Mouse (Mus musculus): ENCODE results near the gene Itga1. TPM values are rescaled to one million over a fixed set of nuclear protein-coding genes. Genes with fewer than 3 reads are reported as not detected.
A peak's percentile ranks its signal among the peaks of the same experiment; 100 is the strongest.

The Itga1 gene
- total RNA-seq, 2 experiments from 2014 or later, result 4.2 to 4.4 TPM

DNA sequence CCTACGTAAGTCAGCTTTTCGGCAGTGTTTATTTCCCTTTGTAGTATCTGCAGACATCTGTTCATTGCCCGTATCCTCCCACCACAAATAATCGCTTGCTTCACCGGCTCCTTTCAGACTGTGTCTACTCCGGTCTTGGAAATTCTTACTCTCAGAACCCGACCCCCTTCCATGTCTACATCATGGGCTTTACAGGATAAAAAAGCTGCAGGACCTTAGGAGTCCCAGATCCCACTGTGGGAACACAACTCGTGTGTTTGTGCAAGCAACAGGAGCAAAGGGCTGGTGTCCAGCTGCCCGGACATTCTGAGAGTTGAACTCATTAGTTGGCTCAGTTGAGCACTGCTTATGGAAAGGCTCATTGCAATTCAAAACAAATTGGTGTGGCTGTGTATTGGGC is 47.0 kb downstream of the Itga1 start:
- DNase-seq (ENCODE audit: low spot score in 2 of 2), result no peak

DNA sequence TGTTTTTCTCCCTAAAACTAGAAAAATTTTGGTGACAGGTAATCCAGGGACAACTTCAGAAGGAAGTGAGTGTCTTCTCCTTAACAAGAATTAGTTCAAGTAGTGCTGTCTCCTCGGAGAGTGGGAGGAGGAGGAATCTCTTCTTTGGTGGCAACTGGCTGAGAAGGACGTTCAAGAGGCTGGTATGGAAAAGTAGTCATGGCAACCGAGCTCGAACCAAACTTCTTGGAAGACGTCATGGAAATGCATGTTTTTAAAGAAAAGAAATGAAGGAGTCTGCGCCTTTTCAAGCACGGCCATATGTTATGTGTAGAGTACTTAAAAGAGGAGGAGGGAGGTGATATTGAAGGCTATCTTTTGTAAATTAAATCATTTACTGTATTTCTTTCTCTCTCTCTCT is 49.2 kb downstream of the Itga1 start:
- peak in 1 of 2 experiments; percentile 34 for DNase-seq (ENCODE audit: low spot score in 2 of 2)

DNA sequence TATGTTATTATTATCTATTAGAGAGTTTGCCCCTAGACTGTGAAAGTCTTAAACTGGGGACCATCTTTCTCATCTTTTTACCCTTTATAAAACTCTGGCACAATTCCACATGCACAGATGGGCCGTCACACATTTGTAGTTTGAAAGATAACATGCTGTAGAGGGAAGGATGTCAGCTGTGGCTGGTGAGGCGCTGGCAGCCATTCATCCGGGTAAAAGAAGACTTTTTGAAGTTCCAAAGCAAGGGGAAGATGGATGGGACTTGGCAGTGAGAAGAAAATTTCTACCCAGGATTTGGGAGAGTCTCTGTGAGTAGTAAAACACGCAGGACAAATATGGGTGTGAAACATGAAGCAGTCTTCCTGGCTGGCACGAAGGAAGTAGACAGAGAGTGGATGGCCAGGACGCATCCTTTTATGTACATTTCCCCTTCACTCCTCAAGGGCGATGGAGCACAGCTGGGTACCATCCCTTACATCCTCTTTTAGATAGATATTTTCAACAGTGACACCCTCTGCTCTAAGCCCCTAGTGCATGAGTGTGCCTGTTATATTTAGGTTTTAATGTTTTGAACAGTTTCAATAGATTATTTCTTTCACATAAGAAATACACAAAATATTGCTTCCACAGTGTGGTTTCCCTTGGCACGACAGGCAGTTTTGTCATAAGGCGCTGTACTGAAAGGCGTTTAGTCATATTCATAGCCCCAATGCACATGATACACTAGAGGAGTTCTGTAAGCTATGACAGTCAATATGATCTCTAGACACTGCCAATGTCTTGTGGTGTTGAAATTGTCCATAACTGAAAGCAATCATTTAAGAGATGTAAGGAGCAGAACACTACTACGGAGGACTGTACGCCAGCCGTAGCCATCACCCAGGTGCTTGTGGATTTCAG is 50.9 kb downstream of the Itga1 start:
- DNase-seq (ENCODE audit: low spot score in 2 of 2), result peak in 1 of 2 experiments; percentile 3

DNA sequence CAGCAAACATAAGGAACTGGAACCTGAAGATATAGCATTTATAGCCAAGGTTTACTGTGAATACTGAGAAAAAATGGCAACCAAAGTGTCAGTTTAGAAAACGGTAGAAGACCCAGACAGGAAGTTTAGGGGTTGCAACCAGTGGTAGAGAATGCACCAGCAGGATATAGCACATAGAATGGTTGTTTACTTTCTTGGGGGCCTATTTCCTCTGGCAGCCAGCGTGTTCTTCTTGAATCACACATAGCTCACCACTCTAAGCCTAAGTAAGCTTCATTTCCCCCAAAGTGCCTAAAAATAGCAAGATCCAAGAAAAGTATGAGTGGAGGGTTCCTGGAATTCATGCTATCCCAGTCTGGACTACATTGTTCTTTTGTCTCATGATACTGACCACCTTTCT is 59.1 kb downstream of the Itga1 start:
- DNase-seq (ENCODE audit: low spot score in 2 of 2), result no peak

GRCm38 (mm10) chr13:115037304-115037703 is 64.5 kb downstream of the Itga1 start:
- DNase-seq (ENCODE audit: low spot score in 2 of 2), result no peak

DNA sequence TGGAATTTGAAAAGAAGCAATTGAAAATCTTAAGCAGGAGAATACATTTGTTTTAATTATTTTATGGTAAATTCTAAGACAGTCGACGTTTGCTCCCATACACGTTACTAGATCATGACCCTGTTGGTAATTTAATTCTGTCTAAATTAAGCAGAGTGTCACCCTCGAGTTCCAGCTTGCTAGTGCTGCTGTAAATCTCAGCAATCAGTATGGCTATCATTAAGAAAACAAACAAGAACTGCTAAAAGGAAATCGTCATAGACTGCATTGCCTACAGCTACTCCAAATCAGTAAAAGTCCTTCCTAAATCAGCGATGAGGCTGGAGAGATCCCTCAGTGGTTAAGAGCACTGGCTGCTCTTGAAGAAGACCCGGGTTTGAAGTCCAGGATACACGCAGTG is 66.4 kb downstream of the Itga1 start:
- no peak for DNase-seq (ENCODE audit: low spot score in 2 of 2)

- no peak for DNase-seq (ENCODE audit: low spot score in 2 of 2)
These were observed 68.6 kb downstream of the Itga1 start for GRCm38 (mm10) chr13:115033135-115033534.

DNA sequence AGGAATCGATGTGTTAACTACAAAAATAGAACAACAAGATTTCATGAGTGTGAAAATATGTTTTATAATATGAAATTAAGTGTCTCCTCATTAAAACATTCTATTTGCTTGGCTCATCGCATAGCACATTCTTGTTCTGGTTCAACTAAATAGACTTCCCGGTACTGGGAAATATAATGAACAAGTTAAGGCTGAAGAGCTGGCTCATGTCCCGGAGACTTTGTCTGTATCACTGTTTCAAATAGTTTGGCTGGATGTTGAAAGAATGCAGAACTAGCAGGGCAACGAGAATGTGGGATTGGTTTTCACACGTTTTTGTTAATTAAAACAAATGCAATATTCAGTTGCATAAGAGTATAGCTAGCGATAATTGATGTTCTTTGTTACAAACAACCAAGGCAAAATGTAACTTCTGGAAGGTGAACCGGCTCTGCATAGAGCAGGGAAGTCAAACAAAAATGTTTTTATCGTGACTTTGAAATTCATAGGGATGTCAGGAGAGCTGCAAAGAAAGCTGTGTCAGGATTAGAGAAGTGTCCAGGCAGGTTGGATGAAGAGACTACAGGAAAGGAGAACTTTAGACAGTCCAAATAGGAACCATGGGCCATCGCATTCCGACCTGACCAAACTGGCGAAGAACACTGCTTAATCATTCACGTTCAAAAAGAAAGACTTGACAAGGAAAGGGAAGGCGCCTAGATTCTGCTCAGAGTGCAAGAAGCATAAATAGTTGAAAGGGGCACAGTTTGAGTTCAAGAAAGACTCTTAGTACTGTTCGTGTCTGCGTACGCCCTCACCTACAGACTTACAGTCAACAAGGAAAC is 70.4 kb downstream of the Itga1 start:
- peak in 1 of 2 experiments; percentile 41 for DNase-seq (ENCODE audit: low spot score in 2 of 2)

GRCm38 (mm10) chr13:115025394-115025793 is 76.4 kb downstream of the Itga1 start:
- DNase-seq (ENCODE audit: low spot score in 2 of 2), result no peak

GRCm38 (mm10) chr13:115022117-115022787 is 79.5 kb downstream of the Itga1 start:
- DNase-seq (ENCODE audit: low spot score in 2 of 2), result no peak

DNA sequence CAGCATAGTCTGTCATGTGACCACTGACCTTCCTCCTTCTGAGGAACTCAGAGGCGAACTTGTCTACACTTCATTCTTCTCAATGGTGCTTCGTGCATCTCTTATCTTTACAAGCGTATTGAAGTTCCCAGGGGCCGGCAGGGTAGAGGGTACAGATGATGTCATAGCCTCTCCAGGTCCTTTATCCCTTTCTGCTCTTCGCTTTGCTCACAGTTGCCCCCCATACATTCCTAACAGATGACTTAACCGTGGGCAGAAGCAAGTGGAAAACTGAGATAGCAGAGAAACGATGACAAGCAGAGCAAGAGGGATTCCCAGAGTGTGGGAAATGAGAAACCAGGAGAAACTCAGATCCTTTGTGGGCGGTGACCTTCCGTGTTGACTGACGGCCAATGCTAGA is 80.4 kb downstream of the Itga1 start:
- DNase-seq (ENCODE audit: low spot score in 2 of 2), result no peak

- DNase-seq (ENCODE audit: low spot score in 2 of 2), result no peak
These were observed 81.0 kb downstream of the Itga1 start for GRCm38 (mm10) chr13:115020727-115021126.

- DNase-seq (ENCODE audit: low spot score in 2 of 2), result no peak
These were observed 84.2 kb downstream of the Itga1 start for GRCm38 (mm10) chr13:115017545-115017944.

- no peak for DNase-seq (ENCODE audit: low spot score in 2 of 2)
These were observed 90.2 kb downstream of the Itga1 start for GRCm38 (mm10) chr13:115011547-115011946.

- no peak for DNase-seq (ENCODE audit: low spot score in 2 of 2)
These were observed 95.4 kb downstream of the Itga1 start for GRCm38 (mm10) chr13:115006213-115006835.

DNA sequence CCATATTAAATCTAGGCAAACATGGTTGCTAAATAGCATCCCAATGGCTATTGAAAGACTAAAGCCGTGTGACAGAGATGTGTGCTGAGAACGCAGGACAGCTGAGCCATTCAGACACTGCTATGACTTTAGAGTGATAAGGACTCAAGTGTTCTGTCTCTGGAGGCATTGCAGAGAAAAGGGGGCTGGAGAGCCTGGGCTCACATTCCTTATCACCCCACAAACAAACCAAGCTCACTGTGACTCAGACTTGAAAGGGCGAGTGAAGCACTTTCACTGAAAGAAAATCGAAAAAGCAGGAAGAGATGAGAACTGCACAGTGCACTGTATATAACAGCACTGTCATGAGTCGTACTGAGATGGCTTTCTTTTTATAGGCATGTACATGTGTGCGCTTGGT is 96.4 kb downstream of the Itga1 start:
- DNase-seq (ENCODE audit: low spot score in 2 of 2), result no peak

GRCm38 (mm10) chr13:115003444-115004053 is 98.2 kb downstream of the Itga1 start:
- no peak for DNase-seq (ENCODE audit: low spot score in 2 of 2)

DNA sequence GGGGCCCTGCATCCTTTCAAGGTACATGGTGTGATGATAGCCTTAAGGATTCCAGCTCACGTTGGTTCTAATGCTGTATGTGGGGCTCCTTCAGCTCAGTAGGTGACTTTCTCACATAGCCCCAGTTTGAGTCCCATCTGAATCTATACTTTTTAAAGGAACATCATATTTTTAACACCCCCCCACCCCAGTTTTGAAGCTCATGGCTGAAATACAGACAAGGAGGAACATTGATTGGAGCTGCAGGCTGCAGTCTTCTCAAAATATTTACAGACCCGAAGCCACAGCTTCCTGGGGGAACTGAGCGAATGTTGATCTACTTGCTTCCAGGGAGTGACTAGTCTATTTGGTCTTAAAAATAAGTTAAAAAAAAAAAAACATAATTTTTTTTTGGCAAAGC is 98.9 kb downstream of the Itga1 start:
- DNase-seq (ENCODE audit: low spot score in 2 of 2), result no peak

- DNase-seq (ENCODE audit: low spot score in 2 of 2), result no peak
These were observed 99.6 kb downstream of the Itga1 start for GRCm38 (mm10) chr13:115002155-115002554.

DNA sequence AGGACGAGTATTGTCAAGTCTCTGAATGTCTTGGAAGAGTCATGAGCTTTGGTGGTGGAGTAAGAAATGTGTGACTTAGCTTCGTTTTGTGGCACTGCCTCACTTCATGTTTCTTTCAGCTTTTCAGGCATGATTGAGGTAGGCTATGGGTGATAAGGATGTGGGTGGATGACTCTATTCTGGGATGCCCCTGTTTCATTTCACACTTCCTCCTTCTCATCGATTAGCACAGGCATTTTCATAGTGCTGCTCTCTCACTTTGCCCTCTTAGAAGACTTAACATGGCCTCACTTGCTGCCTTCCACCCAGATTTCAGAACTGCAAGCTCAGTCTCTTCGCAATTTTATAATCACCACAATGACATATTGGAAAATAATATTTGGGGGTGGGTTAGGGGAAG is 102.2 kb downstream of the Itga1 start:
- no peak for DNase-seq (ENCODE audit: low spot score in 2 of 2)

DNA sequence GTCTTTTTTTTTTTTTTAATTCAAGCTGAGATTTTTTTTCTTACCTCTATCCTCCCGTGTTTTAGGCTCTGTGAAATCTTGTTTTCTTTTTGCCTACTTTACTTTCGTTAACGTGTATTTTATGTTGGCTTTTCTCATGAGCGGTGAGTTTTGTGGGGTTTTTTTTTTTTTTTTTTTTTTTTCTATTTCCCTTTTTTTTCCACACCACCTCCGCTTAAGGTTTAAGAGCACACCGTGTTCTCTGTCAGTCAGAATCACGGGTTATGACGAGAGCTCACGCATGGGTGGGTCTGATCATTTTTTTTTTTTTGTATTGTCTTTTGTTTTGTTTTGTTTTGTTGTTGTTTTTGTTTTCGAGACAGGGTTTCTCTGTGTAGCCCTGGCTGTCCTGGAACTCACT is 103.7 kb downstream of the Itga1 start:
- DNase-seq (ENCODE audit: low spot score in 2 of 2), result no peak

All from layer of hippocampus, adult 18-20 months (tissue).